Mouse (Mus musculus) embryonic facial prominence, embryonic 13.5 days (tissue): ENCODE results near the gene Foxo1. TPM values are rescaled to one million over a fixed set of nuclear protein-coding genes. Genes with fewer than 3 reads are reported as not detected.

Experiments
- ATAC-seq: fragments of 200-750 bp; cut with Nextera tagmentation; 2 replicates; pipeline ENCODE4 v1.8.0; 2017; ENCODE audit warnings: low read depth; ENCODE audit not compliant: insufficient number of reproducible peaks, insufficient read depth, low FRiP score, low TSS enrichment
- H3K27ac ChIP-seq: fragments of 300-500 bp; sonication (generic); 2 replicates; pipeline ENCODE4 v1.5.1; 2015; ENCODE audit warnings: moderate library complexity, mild to moderate bottlenecking, inconsistent platforms
- H3K27me3 ChIP-seq: fragments of 300-500 bp; sonication (generic); 2 replicates; pipeline ENCODE4 v1.6.1; 2015; ENCODE audit warnings: mild to moderate bottlenecking, inconsistent platforms
- H3K36me3 ChIP-seq: fragments of 300-500 bp; sonication (generic); 2 replicates; pipeline ENCODE4 v1.6.1; 2015; ENCODE audit warnings: mild to moderate bottlenecking, inconsistent platforms
- H3K4me1 ChIP-seq: fragments of 300-500 bp; sonication (generic); 2 replicates; pipeline ENCODE4 v1.6.1; 2015; ENCODE audit warnings: inconsistent platforms
- H3K4me2 ChIP-seq: fragments of 300-500 bp; sonication (generic); 2 replicates; pipeline ENCODE4 v1.6.1; 2015; ENCODE audit warnings: moderate library complexity, mild to moderate bottlenecking, inconsistent platforms
- H3K4me3 ChIP-seq: fragments of 300-500 bp; sonication (generic); 2 replicates; pipeline ENCODE4 v1.5.1; 2015; ENCODE audit warnings: mild to moderate bottlenecking, inconsistent platforms
- H3K9ac ChIP-seq: fragments of 300-500 bp; sonication (generic); 2 replicates; pipeline ENCODE4 v1.6.1; 2015; ENCODE audit warnings: mild to moderate bottlenecking, inconsistent platforms
- H3K9me3 ChIP-seq: fragments of 300-500 bp; sonication (generic); 2 replicates; pipeline ENCODE4 v1.6.1; 2016; ENCODE audit warnings: inconsistent platforms
- WGBS: fragments of 180-500 bp; shearing (Covaris S2); methylation state at CpG from one replicate; pipeline ENCODE4 v1.1.7; 2015; ENCODE audit warnings: mixed read lengths; 5-methylcytosine and 5-hydroxymethylcytosine counted together
- polyA plus RNA-seq: library from polyadenylated mRNA; unstranded; fragments of >200 nt; fragmentation: Nextera tagmentation; extraction: Ambion mirVana; gene quantifications from 2 replicates; pipeline ENCODE4 v1.2.1, GENCODE M21; 2015

The Foxo1 gene
- polyA plus RNA-seq, 1 experiment from 2014 or later = 5.7 TPM

- no peaks in the 10 kb centered on the region for H3K27me3 ChIP-seq
- ATAC-seq = no peak
- WGBS = 67% methylated on average over 10 of the region's 10 CpGs
Observed at GRCm38 (mm10) chr3:52347980-52348622, 80.0 kb downstream of the Foxo1 start.

GRCm38 (mm10) chr3:52350636-52351035 lies 82.5 kb downstream of the Foxo1 start:
- Histone ChIP-seq H3K4me3 (no peak overlapping the region), H3K4me1 (peaks cover 18% of the 10 kb centered on the region), H3K27ac (no peak overlapping the region), H3K9ac (no peak overlapping the region), H3K36me3 (peaks cover 6% of the 10 kb centered on the region), H3K9me3 (no peaks in the 10 kb centered on the region), H3K27me3 (no peaks in the 10 kb centered on the region), H3K4me2 (no peak overlapping the region)
- WGBS = 83% methylated on average over 8 of the region's 8 CpGs
- ATAC-seq = no peak

More at GRCm38 (mm10) chr3:52347980-52348622, 80.0 kb downstream of the Foxo1 start:
- H3K4me1 ChIP-seq = peaks cover 19% of the 10 kb centered on the region
- no peak overlapping the region for H3K27ac ChIP-seq
- no peaks in the 10 kb centered on the region for H3K9me3 ChIP-seq
- no peak overlapping the region for H3K9ac ChIP-seq
- peaks cover 11% of the 10 kb centered on the region for H3K36me3 ChIP-seq
- no peak overlapping the region for H3K4me2 ChIP-seq
- H3K4me3 ChIP-seq = no peak overlapping the region

- no peak overlapping the region for H3K4me2 ChIP-seq
- 90% methylated on average over 9 of the region's 9 CpGs for WGBS
- no peak overlapping the region for H3K27ac ChIP-seq
- H3K27me3 ChIP-seq = no peaks in the 10 kb centered on the region
- H3K4me3 ChIP-seq = no peak overlapping the region
- H3K4me1 ChIP-seq = peaks cover 28% of the 10 kb centered on the region
- no peak overlapping the region for H3K9ac ChIP-seq
- no peaks in the 10 kb centered on the region for H3K36me3 ChIP-seq
- H3K9me3 ChIP-seq = no peaks in the 10 kb centered on the region
- ATAC-seq = no peak
Observed at GRCm38 (mm10) chr3:52351901-52352300, 83.8 kb downstream of the Foxo1 start.

- Histone ChIP-seq H3K4me3 (no peak overlapping the region), H3K9ac (no peak overlapping the region), H3K4me1 (peaks cover 27% of the 10 kb centered on the region), H3K27ac (no peak overlapping the region), H3K9me3 (no peaks in the 10 kb centered on the region), H3K27me3 (no peaks in the 10 kb centered on the region), H3K36me3 (no peaks in the 10 kb centered on the region), H3K4me2 (no peak overlapping the region)
- no peak for ATAC-seq
- WGBS = 57% methylated on average over 7 of the region's 7 CpGs
Observed at GRCm38 (mm10) chr3:52354203-52354602, 86.1 kb downstream of the Foxo1 start.

- Histone ChIP-seq H3K4me2 (no peak overlapping the region), H3K36me3 (no peaks in the 10 kb centered on the region), H3K27me3 (no peaks in the 10 kb centered on the region), H3K9me3 (no peaks in the 10 kb centered on the region), H3K4me1 (peaks cover 24% of the 10 kb centered on the region), H3K9ac (no peak overlapping the region), H3K27ac (no peak overlapping the region), H3K4me3 (no peak overlapping the region)
- WGBS = 77% methylated on average over 15 of the region's 15 CpGs
- no peak for ATAC-seq
Observed at GRCm38 (mm10) chr3:52357265-52357953, 89.3 kb downstream of the Foxo1 start.

GRCm38 (mm10) chr3:52364576-52364975 lies 96.4 kb downstream of the Foxo1 start:
- Histone ChIP-seq H3K4me1 (no peaks in the 10 kb centered on the region), H3K9me3 (no peaks in the 10 kb centered on the region), H3K36me3 (no peaks in the 10 kb centered on the region), H3K9ac (no peak overlapping the region), H3K27ac (no peak overlapping the region), H3K27me3 (no peaks in the 10 kb centered on the region), H3K4me3 (no peak overlapping the region), H3K4me2 (no peak overlapping the region)
- no peak for ATAC-seq
- WGBS = 84% methylated on average over 6 of the region's 6 CpGs

- no peaks in the 10 kb centered on the region for H3K27me3 ChIP-seq
- H3K4me2 ChIP-seq = no peak overlapping the region
- ATAC-seq = no peak
- no peaks in the 10 kb centered on the region for H3K36me3 ChIP-seq
- H3K27ac ChIP-seq = no peak overlapping the region
- WGBS = 82% methylated on average over 9 of the region's 9 CpGs
- no peak overlapping the region for H3K4me3 ChIP-seq
- no peaks in the 10 kb centered on the region for H3K4me1 ChIP-seq
- no peak overlapping the region for H3K9ac ChIP-seq
- H3K9me3 ChIP-seq = no peaks in the 10 kb centered on the region
Observed at GRCm38 (mm10) chr3:52369204-52369603, 101.1 kb downstream of the Foxo1 start.

- 62% methylated on average over 7 of the region's 7 CpGs for WGBS
- Histone ChIP-seq H3K9me3 (no peaks in the 10 kb centered on the region), H3K9ac (no peak overlapping the region), H3K4me1 (no peaks in the 10 kb centered on the region), H3K27ac (no peak overlapping the region), H3K4me3 (no peak overlapping the region), H3K4me2 (no peak overlapping the region), H3K27me3 (no peaks in the 10 kb centered on the region), H3K36me3 (no peaks in the 10 kb centered on the region)
- no peak for ATAC-seq
Observed at GRCm38 (mm10) chr3:52369881-52370428, 101.8 kb downstream of the Foxo1 start.

GRCm38 (mm10) chr3:52376974-52377373 lies 108.8 kb downstream of the Foxo1 start:
- H3K9me3 ChIP-seq = no peaks in the 10 kb centered on the region
- 62% methylated on average over 5 of the region's 5 CpGs for WGBS
- no peaks in the 10 kb centered on the region for H3K36me3 ChIP-seq
- H3K27ac ChIP-seq = no peak overlapping the region
- ATAC-seq = no peak
- no peaks in the 10 kb centered on the region for H3K27me3 ChIP-seq
- H3K4me3 ChIP-seq = no peak overlapping the region
- H3K4me2 ChIP-seq = no peak overlapping the region
- no peaks in the 10 kb centered on the region for H3K4me1 ChIP-seq
- no peak overlapping the region for H3K9ac ChIP-seq

GRCm38 (mm10) chr3:52383351-52383750 lies 115.2 kb downstream of the Foxo1 start:
- Histone ChIP-seq H3K27ac (no peak overlapping the region), H3K4me2 (no peak overlapping the region), H3K9ac (no peak overlapping the region), H3K4me1 (peaks cover 8% of the 10 kb centered on the region; the same call in 1 of the 2 replicates), H3K36me3 (no peaks in the 10 kb centered on the region), H3K27me3 (no peaks in the 10 kb centered on the region), H3K4me3 (no peak overlapping the region), H3K9me3 (no peaks in the 10 kb centered on the region)
- 86% methylated on average over 7 of the region's 7 CpGs for WGBS
- no peak for ATAC-seq

GRCm38 (mm10) chr3:52386343-52386742 lies 118.2 kb downstream of the Foxo1 start:
- no peak for ATAC-seq
- no peaks in the 10 kb centered on the region for H3K9me3 ChIP-seq
- H3K4me2 ChIP-seq = no peak overlapping the region
- 34% methylated on average over 8 of the region's 8 CpGs for WGBS
- H3K9ac ChIP-seq = no peak overlapping the region
- H3K27ac ChIP-seq = no peak overlapping the region
- no peaks in the 10 kb centered on the region for H3K36me3 ChIP-seq
- peaks cover 8% of the 10 kb centered on the region; the same call in 1 of the 2 replicates for H3K4me1 ChIP-seq
- H3K27me3 ChIP-seq = no peaks in the 10 kb centered on the region
- H3K4me3 ChIP-seq = no peak overlapping the region

- H3K4me2 ChIP-seq = no peak overlapping the region
- no peak overlapping the region for H3K9ac ChIP-seq
- WGBS = 87% methylated on average over 7 of the region's 7 CpGs
- H3K36me3 ChIP-seq = no peaks in the 10 kb centered on the region
- no peak overlapping the region for H3K27ac ChIP-seq
- no peak for ATAC-seq
- no peaks in the 10 kb centered on the region for H3K9me3 ChIP-seq
- no peak overlapping the region for H3K4me3 ChIP-seq
- H3K27me3 ChIP-seq = no peaks in the 10 kb centered on the region
- peaks cover 4% of the 10 kb centered on the region; the same call in 1 of the 2 replicates for H3K4me1 ChIP-seq
Observed at GRCm38 (mm10) chr3:52390321-52390720, 122.2 kb downstream of the Foxo1 start.
